Mouse (Mus musculus) liver, embryonic 15.5 days (tissue): ENCODE measurements around the gene Gm20388. TPM values are rescaled to one million over a fixed set of nuclear protein-coding genes. Genes with fewer than 3 reads are reported as not detected.

Experiments used
- ATAC-seq: fragments of 200-750 bp; cut with Nextera tagmentation; 2 replicates; pipeline ENCODE4 v1.8.0; 2017; ENCODE audit warnings: moderate number of reproducible peaks, mild to moderate bottlenecking, moderate library complexity; ENCODE audit not compliant: insufficient read depth
- H3K27ac ChIP-seq: fragments of 300-500 bp; sonication (generic); replicated peaks from 2 replicates; pipeline ENCODE4 v1.5.1; 2015; ENCODE audit warnings: mild to moderate bottlenecking, inconsistent platforms
- H3K27me3 ChIP-seq: fragments of 300-500 bp; sonication (generic); 2 replicates; pipeline ENCODE4 v1.6.1; 2015; ENCODE audit warnings: mild to moderate bottlenecking, inconsistent platforms
- H3K36me3 ChIP-seq: fragments of 300-500 bp; sonication (generic); replicated peaks from 2 replicates; pipeline ENCODE4 v1.6.1; 2015; ENCODE audit warnings: moderate library complexity, mild to moderate bottlenecking, inconsistent platforms
- H3K4me1 ChIP-seq: fragments of 300-500 bp; sonication (generic); replicated peaks from 2 replicates; pipeline ENCODE4 v1.6.1; 2015; ENCODE audit warnings: inconsistent platforms
- H3K4me2 ChIP-seq: fragments of 300-500 bp; sonication (generic); 2 replicates; pipeline ENCODE4 v1.6.1; 2015; ENCODE audit warnings: moderate library complexity, mild to moderate bottlenecking, inconsistent platforms
- H3K4me3 ChIP-seq: fragments of 300-500 bp; sonication (generic); replicated peaks from 2 replicates; pipeline ENCODE4 v1.5.1; 2015; ENCODE audit warnings: mild to moderate bottlenecking, inconsistent platforms
- H3K9ac ChIP-seq: fragments of 300-500 bp; sonication (generic); 2 replicates; pipeline ENCODE4 v1.6.1; 2015; ENCODE audit warnings: moderate library complexity, mild to moderate bottlenecking, inconsistent platforms
- H3K9me3 ChIP-seq: fragments of 300-500 bp; sonication (generic); replicated peaks from 2 replicates; pipeline ENCODE4 v1.6.1; 2016; ENCODE audit warnings: inconsistent platforms
- WGBS: fragments of 180-500 bp; shearing (Covaris S2); methylation state at CpG from one replicate; pipeline ENCODE4 v1.1.7; 2015; ENCODE audit warnings: mixed read lengths; ENCODE audit not compliant: insufficient replicate concordance; 5-methylcytosine and 5-hydroxymethylcytosine counted together
- polyA plus RNA-seq: library from polyadenylated mRNA; unstranded; fragments of >200 nt; fragmentation: Nextera tagmentation; extraction: Ambion mirVana; gene quantifications from 2 replicates; pipeline ENCODE4 v1.2.1, GENCODE M21; 2015

Gm20388 gene
- polyA plus RNA-seq, 1 experiment from 2014 or later = not detected

GRCm38 (mm10) chr8:124235536-124235935 lies 4324.9 kb downstream of the Gm20388 start:
- no peak overlapping the region for H3K27ac ChIP-seq
- 77% methylated on average over 4 of the region's 4 CpGs for WGBS
- peaks cover 33% of the 10 kb centered on the region for H3K4me1 ChIP-seq
- H3K4me2 ChIP-seq = no peak overlapping the region
- no peak for ATAC-seq
- H3K9ac ChIP-seq = no peak overlapping the region
- H3K4me3 ChIP-seq = no peak overlapping the region
- no peaks in the 10 kb centered on the region for H3K9me3 ChIP-seq
- H3K36me3 ChIP-seq = no peaks in the 10 kb centered on the region
- H3K27me3 ChIP-seq = peaks cover 22% of the 10 kb centered on the region

- no peaks in the 10 kb centered on the region for H3K27me3 ChIP-seq
- 68% methylated on average over 6 of the region's 6 CpGs for WGBS
- no peak overlapping the region for H3K9ac ChIP-seq
- H3K4me3 ChIP-seq = no peak overlapping the region
- no peak overlapping the region for H3K27ac ChIP-seq
- H3K36me3 ChIP-seq = no peaks in the 10 kb centered on the region
- no peaks in the 10 kb centered on the region for H3K9me3 ChIP-seq
- H3K4me2 ChIP-seq = no peak overlapping the region
- no peak for ATAC-seq
- peaks cover 8% of the 10 kb centered on the region for H3K4me1 ChIP-seq
Observed at GRCm38 (mm10) chr8:124239350-124239749, 4328.7 kb downstream of the Gm20388 start.

- Histone ChIP-seq H3K9ac (no peak overlapping the region), H3K36me3 (no peaks in the 10 kb centered on the region), H3K4me2 (no peak overlapping the region), H3K27ac (no peak overlapping the region), H3K4me1 (peaks cover 8% of the 10 kb centered on the region), H3K27me3 (no peaks in the 10 kb centered on the region), H3K4me3 (no peak overlapping the region), H3K9me3 (no peaks in the 10 kb centered on the region)
- WGBS = 63% methylated on average over 8 of the region's 8 CpGs
- ATAC-seq = no peak
Observed at GRCm38 (mm10) chr8:124240932-124241331, 4330.3 kb downstream of the Gm20388 start.

- Histone ChIP-seq H3K4me3 (no peak overlapping the region), H3K4me1 (peaks cover 9% of the 10 kb centered on the region), H3K9me3 (no peaks in the 10 kb centered on the region), H3K36me3 (no peaks in the 10 kb centered on the region), H3K4me2 (no peak overlapping the region), H3K27ac (no peak overlapping the region), H3K9ac (no peak overlapping the region), H3K27me3 (no peaks in the 10 kb centered on the region)
- 73% methylated on average over 6 of the region's 6 CpGs for WGBS
- ATAC-seq = no peak
Observed at GRCm38 (mm10) chr8:124242208-124242607, 4331.6 kb downstream of the Gm20388 start.

GRCm38 (mm10) chr8:124242913-124243312 lies 4332.3 kb downstream of the Gm20388 start:
- WGBS = 75% methylated on average over 5 of the region's 5 CpGs
- peaks cover 14% of the 10 kb centered on the region for H3K4me1 ChIP-seq
- H3K9ac ChIP-seq = no peak overlapping the region
- H3K9me3 ChIP-seq = no peaks in the 10 kb centered on the region
- H3K27me3 ChIP-seq = no peaks in the 10 kb centered on the region
- no peak for ATAC-seq
- H3K4me3 ChIP-seq = no peak overlapping the region
- H3K36me3 ChIP-seq = no peaks in the 10 kb centered on the region
- H3K4me2 ChIP-seq = no peak overlapping the region
- no peak overlapping the region for H3K27ac ChIP-seq

GRCm38 (mm10) chr8:124247581-124247980 lies 4336.9 kb downstream of the Gm20388 start:
- H3K4me1 ChIP-seq = peaks cover 40% of the 10 kb centered on the region
- H3K27me3 ChIP-seq = no peaks in the 10 kb centered on the region
- H3K4me2 ChIP-seq = no peak overlapping the region
- no peak overlapping the region for H3K27ac ChIP-seq
- no peak overlapping the region for H3K4me3 ChIP-seq
- ATAC-seq = no peak
- H3K9ac ChIP-seq = no peak overlapping the region
- no peaks in the 10 kb centered on the region for H3K36me3 ChIP-seq
- no peaks in the 10 kb centered on the region for H3K9me3 ChIP-seq
- WGBS = 68% methylated on average over 6 of the region's 6 CpGs

GRCm38 (mm10) chr8:124248688-124249087 lies 4338.0 kb downstream of the Gm20388 start:
- no peak overlapping the region for H3K27ac ChIP-seq
- no peaks in the 10 kb centered on the region for H3K9me3 ChIP-seq
- H3K4me1 ChIP-seq = peaks cover 42% of the 10 kb centered on the region
- no peaks in the 10 kb centered on the region for H3K36me3 ChIP-seq
- H3K27me3 ChIP-seq = no peaks in the 10 kb centered on the region
- 0 out of 2 replicates have a peak, but pooled peaks have one; percentile 19 for ATAC-seq
- H3K4me3 ChIP-seq = no peak overlapping the region
- no peak overlapping the region for H3K9ac ChIP-seq
- H3K4me2 ChIP-seq = no peak overlapping the region
- 62% methylated on average over 6 of the region's 6 CpGs for WGBS

GRCm38 (mm10) chr8:124250255-124250654 lies 4339.6 kb downstream of the Gm20388 start:
- peak overlapping the region; percentile 34 for H3K4me2 ChIP-seq
- no peaks in the 10 kb centered on the region for H3K36me3 ChIP-seq
- H3K9ac ChIP-seq = no peak overlapping the region
- ATAC-seq = peak; percentile 79
- no peaks in the 10 kb centered on the region for H3K9me3 ChIP-seq
- WGBS = 7% methylated on average over 3 of the region's 3 CpGs
- no peak overlapping the region for H3K4me3 ChIP-seq
- H3K27me3 ChIP-seq = no peaks in the 10 kb centered on the region
- H3K4me1 ChIP-seq = peaks cover 42% of the 10 kb centered on the region
- peak overlapping the region; percentile 67 for H3K27ac ChIP-seq

GRCm38 (mm10) chr8:124250785-124251184 lies 4340.1 kb downstream of the Gm20388 start:
- WGBS = 13% methylated on average over 4 of the region's 4 CpGs
- peak overlapping the region; percentile 34; the same call in 1 of the 2 replicates for H3K4me2 ChIP-seq
- no peak overlapping the region for H3K4me3 ChIP-seq
- H3K27ac ChIP-seq = peak overlapping the region; percentile 49
- H3K9me3 ChIP-seq = no peaks in the 10 kb centered on the region
- H3K4me1 ChIP-seq = peaks cover 42% of the 10 kb centered on the region
- H3K36me3 ChIP-seq = no peaks in the 10 kb centered on the region
- no peaks in the 10 kb centered on the region for H3K27me3 ChIP-seq
- peak; percentile 19 for ATAC-seq
- no peak overlapping the region for H3K9ac ChIP-seq

GRCm38 (mm10) chr8:124252533-124252950 lies 4341.9 kb downstream of the Gm20388 start:
- Histone ChIP-seq H3K36me3 (no peaks in the 10 kb centered on the region), H3K4me2 (no peak overlapping the region), H3K27ac (no peak overlapping the region), H3K27me3 (no peaks in the 10 kb centered on the region), H3K9ac (no peak overlapping the region), H3K4me1 (peaks cover 43% of the 10 kb centered on the region), H3K9me3 (no peaks in the 10 kb centered on the region), H3K4me3 (no peak overlapping the region)
- ATAC-seq = no peak
- 76% methylated on average over 5 of the region's 5 CpGs for WGBS

GRCm38 (mm10) chr8:124253939-124254338 lies 4343.3 kb downstream of the Gm20388 start:
- H3K4me3 ChIP-seq = no peak overlapping the region
- H3K4me2 ChIP-seq = no peak overlapping the region
- no peak for ATAC-seq
- no peak overlapping the region for H3K27ac ChIP-seq
- 64% methylated on average over 6 of the region's 6 CpGs for WGBS
- no peaks in the 10 kb centered on the region for H3K36me3 ChIP-seq
- H3K9ac ChIP-seq = no peak overlapping the region
- no peaks in the 10 kb centered on the region for H3K9me3 ChIP-seq
- peaks cover 38% of the 10 kb centered on the region for H3K4me1 ChIP-seq
- H3K27me3 ChIP-seq = no peaks in the 10 kb centered on the region

GRCm38 (mm10) chr8:124256841-124257240 lies 4346.2 kb downstream of the Gm20388 start:
- no peaks in the 10 kb centered on the region for H3K36me3 ChIP-seq
- ATAC-seq = no peak
- H3K4me1 ChIP-seq = peaks cover 29% of the 10 kb centered on the region
- no peaks in the 10 kb centered on the region for H3K9me3 ChIP-seq
- no peak overlapping the region for H3K9ac ChIP-seq
- H3K27me3 ChIP-seq = no peaks in the 10 kb centered on the region
- WGBS = 74% methylated on average over 9 of the region's 9 CpGs
- H3K4me2 ChIP-seq = no peak overlapping the region
- no peak overlapping the region for H3K27ac ChIP-seq
- no peak overlapping the region for H3K4me3 ChIP-seq
